Mouse (Mus musculus) olfactory bulb, adult 2 months (tissue): ENCODE measurements at regions not wholly inside any gene's neighbourhood (a gene's known extent, or its start where the extent isn't known, plus 50 kb on each side); places are given as distances from the start of the nearest gene placed in this dataset.

Experiments used
- H3K27ac ChIP-seq: fragments of 200-500 bp; 2 replicates; pipeline ENCODE4 v1.5.1; 2012; ENCODE audit warnings: low read depth, low read length; ENCODE audit not compliant: insufficient read depth
- H3K4me1 ChIP-seq: fragments of 200-500 bp; 2 replicates; pipeline ENCODE4 v1.6.1; 2012; ENCODE audit warnings: low read length; ENCODE audit not compliant: control insufficient read depth, insufficient read depth
- H3K4me3 ChIP-seq: fragments of 200-500 bp; 2 replicates; pipeline ENCODE4 v1.5.1; 2012; ENCODE audit warnings: mild to moderate bottlenecking, low read depth, low read length, moderate library complexity; ENCODE audit not compliant: insufficient read depth
- CTCF ChIP-seq: fragments of 200-500 bp; IDR thresholded peaks from 2 replicates; pipeline ENCODE4 v1.5.1; 2012; ENCODE audit warnings: low read depth, mild to moderate bottlenecking, low read length, moderate library complexity; ENCODE audit not compliant: insufficient read depth
- POLR2A ChIP-seq: fragments of 200-500 bp; IDR thresholded peaks from 2 replicates; pipeline ENCODE4 v1.6.1; 2012; ENCODE audit warnings: mild to moderate bottlenecking, low read depth, low read length, moderate library complexity; ENCODE audit not compliant: insufficient read depth
- WGBS: fragments of 180-500 bp; shearing (Covaris S2); methylation state at CpG from one replicate; pipeline ENCODE4 v1.1.7; 2018; 5-methylcytosine and 5-hydroxymethylcytosine counted together

DNA sequence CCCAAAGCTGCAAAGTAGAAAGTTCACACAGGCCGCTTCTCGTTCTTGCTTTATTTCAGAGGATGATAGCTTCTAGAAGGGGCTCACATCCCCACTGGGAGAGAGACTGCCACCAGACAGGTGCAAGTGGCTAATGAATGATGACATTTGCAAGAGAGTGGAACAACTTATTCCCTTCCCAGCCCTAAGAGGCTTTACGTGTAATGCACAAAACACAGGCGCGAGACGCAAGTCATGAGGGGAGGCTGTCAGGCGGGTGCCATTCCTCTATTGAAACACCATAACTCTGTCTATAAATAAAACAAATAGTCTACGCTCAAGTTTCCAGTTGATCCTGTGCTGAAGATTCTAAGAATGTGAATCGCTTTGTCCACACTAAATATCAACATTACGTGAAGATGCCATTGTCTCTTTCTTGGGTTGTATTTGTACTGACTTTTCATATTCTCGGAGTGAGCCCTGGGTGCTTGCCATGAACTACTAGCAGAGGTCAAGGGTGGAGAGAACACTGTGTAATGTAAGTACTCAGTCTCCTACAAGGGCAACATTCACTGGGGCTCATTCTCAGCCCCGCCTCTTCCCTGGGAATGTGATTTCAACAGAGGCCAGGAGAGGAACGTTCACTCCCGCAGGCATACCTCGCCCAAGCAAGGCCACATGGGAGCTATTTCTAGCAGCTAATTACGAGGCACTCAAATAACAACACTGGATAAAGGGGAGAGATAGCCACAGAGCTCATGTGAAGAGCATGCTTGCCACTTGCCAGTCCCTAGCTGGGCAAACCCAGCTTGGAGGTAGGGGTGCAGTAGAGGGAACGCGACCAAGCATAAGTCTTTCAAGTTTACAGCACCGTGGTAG is 225.5 kb upstream of the Pabpc6 start:
- Histone ChIP-seq H3K27ac (peak overlapping the region; percentile 10; the same call in 1 of the 2 replicates), H3K4me1 (peaks cover 6% of the 10 kb centered on the region), H3K4me3 (no peak overlapping the region)
- 72% methylated on average over 19 of the region's 19 CpGs for WGBS
- TF ChIP-seq CTCF (no peak), POLR2A (no peak)

DNA sequence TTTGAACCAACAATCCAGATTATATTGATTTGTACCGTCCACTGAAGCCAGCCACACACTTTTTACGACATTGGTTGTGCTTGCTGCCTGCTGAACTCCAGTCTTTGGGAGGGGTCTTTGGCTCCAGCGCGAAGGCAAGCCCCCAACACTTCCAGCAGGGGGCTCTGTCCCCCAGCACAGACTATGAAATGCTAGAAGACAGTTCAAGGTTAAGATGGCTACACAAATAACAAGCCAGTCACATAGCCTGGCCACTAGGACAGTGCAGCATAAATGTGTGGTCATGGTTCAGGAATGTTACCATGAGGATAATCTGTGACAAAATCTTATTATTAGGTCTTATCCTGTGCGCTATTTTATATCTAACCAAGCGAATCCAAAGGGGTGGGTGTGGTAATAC is 224.4 kb upstream of the Pabpc6 start:
- 78% methylated on average over 6 of the region's 6 CpGs for WGBS

DNA sequence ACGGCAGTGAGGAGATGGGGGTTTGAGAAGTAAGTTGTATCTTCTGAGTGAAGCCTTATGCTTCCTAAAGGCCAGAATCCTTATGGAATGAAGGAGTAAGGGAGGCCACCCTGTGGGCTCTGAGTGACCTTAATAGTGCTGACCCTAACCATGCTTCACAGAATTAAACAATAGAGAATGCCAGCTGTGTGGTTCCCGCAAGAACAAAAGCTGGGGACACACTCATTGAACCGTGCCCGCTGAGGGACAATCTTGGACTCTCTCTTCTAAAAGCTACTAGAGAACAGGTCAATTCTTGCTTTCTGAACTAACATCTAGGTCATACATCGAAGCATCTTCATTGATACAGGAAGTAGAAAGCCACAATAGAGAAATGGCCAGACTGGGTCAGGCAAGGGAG is 223.3 kb upstream of the Pabpc6 start:
- 80% methylated on average over 5 of the region's 5 CpGs for WGBS
- no peak overlapping the region for H3K27ac ChIP-seq
- H3K4me1 ChIP-seq = peaks cover 15% of the 10 kb centered on the region
- TF ChIP-seq POLR2A (no peak), CTCF (no peak)
- no peak overlapping the region for H3K4me3 ChIP-seq

More for the DNA sequence above, 224.4 kb upstream of the Pabpc6 start:
- no peak for TF ChIP-seq CTCF
- no peak for TF ChIP-seq POLR2A
- Histone ChIP-seq H3K4me3 (no peak overlapping the region), H3K4me1 (peaks cover 10% of the 10 kb centered on the region), H3K27ac (no peak overlapping the region)

DNA sequence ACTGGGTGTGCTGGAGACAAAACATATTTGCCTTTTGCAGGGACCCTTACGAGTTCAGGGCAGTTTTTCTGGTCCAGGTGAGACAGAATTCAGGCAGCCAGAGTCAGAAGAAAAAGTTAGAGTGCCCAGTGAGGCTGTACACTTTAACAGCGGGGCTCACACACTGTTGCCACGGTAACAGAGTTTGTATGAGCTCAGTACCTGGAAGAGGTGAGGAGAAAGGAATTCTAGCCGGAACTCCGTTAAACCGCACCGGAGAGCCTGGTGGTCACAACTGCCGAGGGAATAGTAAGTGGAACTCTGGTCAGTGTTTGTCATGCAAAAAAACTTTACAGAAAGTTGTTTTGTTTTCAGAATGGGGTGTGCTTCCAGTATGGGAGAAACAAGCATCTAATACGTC is 222.6 kb upstream of the Pabpc6 start:
- Histone ChIP-seq H3K4me1 (peaks cover 15% of the 10 kb centered on the region), H3K4me3 (no peak overlapping the region), H3K27ac (no peak overlapping the region)
- TF ChIP-seq POLR2A (no peak), CTCF (no peak)
- WGBS = 93% methylated on average over 9 of the region's 9 CpGs

DNA sequence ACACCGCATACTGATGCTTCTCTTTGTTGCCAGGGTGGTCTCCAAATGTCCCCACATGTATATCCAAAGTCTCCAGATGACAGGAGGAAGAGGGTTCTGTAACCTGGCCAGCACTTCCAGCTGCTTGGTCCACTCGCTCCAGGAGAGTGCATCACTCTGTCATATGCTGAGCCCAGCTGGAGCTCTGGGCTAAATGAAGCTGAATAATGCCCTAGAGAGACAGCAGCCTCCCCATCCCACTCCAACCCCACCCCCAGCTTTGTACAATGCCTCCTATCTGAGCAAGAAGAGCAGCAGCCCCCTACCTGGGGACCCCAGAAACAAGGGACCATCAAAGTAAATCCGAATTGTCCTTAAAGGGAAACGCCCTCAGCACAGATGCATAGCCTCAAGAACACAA is 219.0 kb upstream of the Pabpc6 start:
- Histone ChIP-seq H3K4me3 (no peak overlapping the region), H3K27ac (no peak overlapping the region), H3K4me1 (peaks cover 9% of the 10 kb centered on the region)
- WGBS = 76% methylated on average over 4 of the region's 4 CpGs
- TF ChIP-seq POLR2A = no peak
- no peak for TF ChIP-seq CTCF

DNA sequence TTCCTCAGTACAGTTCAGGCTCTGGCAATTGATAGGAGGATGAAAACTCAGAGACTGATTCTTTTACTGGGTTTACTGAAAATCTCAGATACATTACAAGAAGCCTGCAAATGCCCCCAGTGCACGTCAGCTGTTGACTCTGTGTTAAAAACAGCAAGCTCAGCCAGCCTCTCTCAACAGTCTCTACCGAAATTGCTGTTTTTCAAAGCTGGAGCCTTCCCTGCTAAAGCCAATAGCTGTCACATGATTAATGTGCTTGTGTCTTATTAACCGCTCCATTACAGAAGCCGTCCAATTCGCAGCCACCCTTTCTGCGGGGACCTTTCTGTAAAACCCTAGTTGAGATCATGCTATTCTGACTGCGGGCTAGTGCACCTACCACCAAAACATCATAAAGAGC is 215.6 kb upstream of the Pabpc6 start:
- TF ChIP-seq CTCF = no peak
- no peak for TF ChIP-seq POLR2A
- Histone ChIP-seq H3K4me1 (peaks cover 10% of the 10 kb centered on the region), H3K27ac (peak overlapping the region; percentile 56; the same call in 1 of the 2 replicates), H3K4me3 (no peak overlapping the region)
- 26% methylated on average over 7 of the region's 7 CpGs for WGBS

DNA sequence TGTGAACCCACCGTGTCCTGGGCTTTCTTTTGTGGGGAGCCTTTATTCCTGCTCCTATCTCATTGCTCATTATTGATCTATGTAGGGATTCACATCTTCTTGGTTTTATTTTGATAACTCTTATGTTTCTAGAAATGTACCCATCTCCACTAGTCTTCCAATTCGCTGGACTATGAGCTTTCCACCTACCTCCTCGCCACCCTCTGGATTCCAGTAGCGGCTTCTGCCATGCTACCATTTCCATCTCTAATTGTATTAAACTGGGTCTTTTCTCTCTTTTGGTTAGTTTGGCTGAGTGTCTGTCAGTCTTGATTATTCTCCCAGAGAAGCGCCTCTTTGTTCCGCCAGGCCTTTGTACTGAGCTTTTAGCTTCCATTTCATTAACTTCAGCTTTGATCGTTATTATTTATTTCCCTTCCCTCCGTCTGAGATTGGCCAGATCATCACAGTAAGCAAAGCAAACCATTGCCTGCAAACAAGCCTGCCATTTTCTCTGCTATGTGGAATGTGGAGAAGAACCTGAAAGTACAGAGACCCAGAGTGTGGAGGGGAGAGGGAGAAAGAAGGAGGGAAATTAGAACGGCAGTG is 213.2 kb upstream of the Pabpc6 start:
- WGBS = 60% methylated on average over 9 of the region's 9 CpGs

DNA sequence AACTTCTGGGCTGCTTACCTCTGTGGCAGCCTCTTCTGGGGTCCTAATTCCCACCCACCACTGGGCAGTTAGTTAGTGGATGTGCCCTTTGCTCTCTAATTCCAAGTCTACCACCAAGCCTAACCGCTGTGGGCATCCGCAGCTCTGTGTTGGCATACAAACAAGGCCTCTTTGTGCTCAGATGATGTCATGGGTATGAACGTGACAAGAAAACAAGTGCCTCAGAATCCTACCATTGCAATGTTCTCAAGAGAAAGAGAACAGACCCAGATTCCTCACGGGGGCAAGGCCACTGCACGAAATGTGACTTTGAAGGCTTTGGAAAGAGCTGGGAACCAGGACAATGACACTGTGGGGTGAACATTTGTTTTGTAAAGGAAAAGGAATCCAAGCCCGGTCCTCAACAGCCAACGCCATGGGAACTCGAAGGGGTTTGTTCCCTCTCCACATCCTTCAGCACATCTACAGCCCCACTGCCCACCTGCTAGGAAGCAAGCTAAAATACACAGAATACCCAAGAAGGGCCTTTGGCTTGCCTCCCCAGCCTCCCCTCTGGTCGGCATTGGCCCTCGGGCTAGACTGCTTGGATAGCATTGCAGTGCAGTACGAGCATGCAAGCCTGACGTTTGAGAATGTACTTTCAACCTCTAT is 210.2 kb upstream of the Pabpc6 start:
- peaks cover 4% of the 10 kb centered on the region; the same call in 1 of the 2 replicates for H3K4me1 ChIP-seq
- H3K4me3 ChIP-seq = no peak overlapping the region
- peak overlapping the region; percentile 63; the same call in 1 of the 2 replicates for H3K27ac ChIP-seq
- TF ChIP-seq POLR2A (no peak), CTCF (no peak)
- WGBS = 54% methylated on average over 12 of the region's 12 CpGs

More for the DNA sequence above, 213.2 kb upstream of the Pabpc6 start:
- H3K4me1 ChIP-seq = peaks cover 4% of the 10 kb centered on the region; the same call in 1 of the 2 replicates
- no peak overlapping the region for H3K4me3 ChIP-seq
- H3K27ac ChIP-seq = no peak overlapping the region
- TF ChIP-seq POLR2A (no peak), CTCF (no peak)

DNA sequence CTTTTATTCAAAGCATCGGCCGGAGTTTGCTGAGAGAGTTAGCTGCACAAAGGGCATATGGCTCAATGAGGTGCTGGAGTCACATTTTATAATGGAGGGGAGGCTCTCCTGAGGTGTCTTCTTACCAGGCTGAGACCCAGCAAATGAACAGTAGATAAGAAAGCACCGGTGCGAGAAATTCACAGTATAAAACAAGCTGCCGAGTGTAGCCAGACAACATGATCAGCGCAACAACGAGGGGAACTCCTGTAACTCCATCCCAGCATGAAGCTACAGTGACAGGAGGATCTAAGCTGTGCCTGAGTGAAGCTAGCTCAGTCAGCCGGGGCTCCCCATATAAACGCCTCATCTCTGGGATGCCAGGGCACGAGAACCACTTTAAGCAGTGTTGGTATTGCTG is 204.2 kb upstream of the Pabpc6 start:
- 23% methylated on average over 10 of the region's 10 CpGs for WGBS
- no peak overlapping the region for H3K4me3 ChIP-seq
- H3K27ac ChIP-seq = no peak overlapping the region
- H3K4me1 ChIP-seq = peaks cover 3% of the 10 kb centered on the region; the same call in 1 of the 2 replicates
- TF ChIP-seq POLR2A (no peak), CTCF (no peak)
